Mouse (Mus musculus) embryonic fibroblast, embryonic 13.5 days (primary cell): ENCODE results near the gene Pdcl. TPM values are rescaled to one million over a fixed set of nuclear protein-coding genes. Genes with fewer than 3 reads are reported as not detected.

Experiments
- H3K27ac ChIP-seq: 2 replicates; pipeline ENCODE4 v1.5.1; 2012; ENCODE audit warnings: low read length, control low read depth, inconsistent platforms; ENCODE audit not compliant: insufficient read depth
- H3K4me1 ChIP-seq: 2 replicates; pipeline ENCODE4 v1.6.1; 2011; ENCODE audit warnings: low read length; ENCODE audit not compliant: control insufficient read depth, insufficient read depth
- H3K4me3 ChIP-seq: 2 replicates; pipeline ENCODE4 v1.5.1; 2011; ENCODE audit warnings: mild to moderate bottlenecking, control low read depth, low read length; ENCODE audit not compliant: insufficient read depth
- CTCF ChIP-seq: IDR thresholded peaks from 2 replicates; pipeline ENCODE4 v1.5.1; 2011; ENCODE audit warnings: mild to moderate bottlenecking, control low read depth, low read length, moderate library complexity, borderline replicate concordance; ENCODE audit not compliant: insufficient read depth
- POLR2A ChIP-seq: IDR thresholded peaks from 2 replicates; pipeline ENCODE4 v1.6.1; 2011; ENCODE audit warnings: low read depth, mild to moderate bottlenecking, control low read depth, low read length, moderate library complexity
- polyA plus RNA-seq: library from polyadenylated mRNA; stranded (reverse); fragments of >200 nt; gene quantifications from 2 replicates; pipeline ENCODE4 v1.2.4, GENCODE M21; 2011; ENCODE audit warnings: low read depth; ENCODE audit not compliant: missing spikeins, insufficient read length

Gene Pdcl
- polyA plus RNA-seq, 1 experiment, result 47.4 TPM

DNA sequence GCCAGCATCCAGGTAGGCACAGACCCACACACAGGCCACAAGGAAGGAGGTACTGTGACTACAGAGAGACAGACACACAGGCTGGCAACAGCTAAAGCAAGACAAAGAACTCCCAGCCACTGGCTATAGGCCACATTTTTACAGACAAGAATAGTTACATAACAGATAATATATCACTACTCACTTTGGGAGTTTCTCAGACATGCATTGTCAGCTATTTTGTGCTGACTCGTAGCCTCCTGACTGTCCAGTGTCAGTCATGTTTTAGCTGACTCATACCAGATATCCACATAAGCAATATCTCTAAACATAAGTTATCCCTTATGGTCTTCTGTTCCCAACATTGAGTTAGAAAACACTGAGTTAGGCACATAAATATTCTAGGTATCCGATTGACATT is 25.8 kb downstream of the Pdcl start:
- Histone ChIP-seq H3K4me1 (no peaks in the 10 kb centered on the region), H3K27ac (no peak overlapping the region), H3K4me3 (no peak overlapping the region)
- TF ChIP-seq POLR2A, result no peak
- no peak for TF ChIP-seq CTCF

- no peak within 1 kb of the TSS for H3K4me3 ChIP-seq
- TF ChIP-seq POLR2A (no peak), CTCF (no peak)
- no peak within 1 kb of the TSS for H3K27ac ChIP-seq
- no peaks in the 10 kb centered on the region for H3K4me1 ChIP-seq
These were observed 32.9 kb downstream of the Pdcl start, which contains the start of gene Olfr368 for GRCm38 (mm10) chr2:37326215-37326614. Gene Olfr368, plus strand, starts transcription at chr2:37326515.

Other genes with a start within 250 kb of the Pdcl start
- gene Olfr362, start 241.4 kb downstream of the Pdcl start, polyA plus RNA-seq, result not detected in 2 replicates
- not detected in 2 replicates for gene Olfr364-ps1, start 220.0 kb downstream of the Pdcl start, polyA plus RNA-seq
- not detected in 2 replicates for gene Olfr365, start 171.1 kb downstream of the Pdcl start, polyA plus RNA-seq
- gene Olfr366, start 147.8 kb downstream of the Pdcl start, polyA plus RNA-seq, result 0.12 TPM in 1 of 2 replicates, not detected in the other
- gene Olfr368, start 32.8 kb downstream of the Pdcl start, polyA plus RNA-seq, result not detected in 2 replicates
- 51.9 and 58.1 TPM in 2 replicates for gene Rc3h2, start 63.6 kb upstream of the Pdcl start, polyA plus RNA-seq
- gene Zbtb26, start 83.8 kb upstream of the Pdcl start, polyA plus RNA-seq, result 10.6 and 12.1 TPM in 2 replicates
- 13.5 and 16.0 TPM in 2 replicates for gene Zbtb6, start 83.8 kb upstream of the Pdcl start, polyA plus RNA-seq
- 63.1 and 66.7 TPM in 2 replicates for gene Rabgap1, start 83.9 kb upstream of the Pdcl start, polyA plus RNA-seq
- gene Gpr21, start 157.0 kb upstream of the Pdcl start, polyA plus RNA-seq, result 1.5 and 4.8 TPM in 2 replicates